Mouse (Mus musculus): Measurements from ENCODE around the gene Rasef.

GRCm38 (mm10) chr4:73770592-73770991, 20.2 kb downstream of the Rasef start:
- TF ChIP-seq CTCF (conservative IDR thresholded peaks at IDR 0.05; ENCODE audit: insufficient read depth, insufficient read length, low read depth, low read length) (no peak), POLR2A (IDR thresholded peaks at IDR 0.05; ENCODE audit: low read depth, low read length) (no peak)
